8 mouse cellular contexts compared by ENCODE assay signal in the genomic region with DNA sequence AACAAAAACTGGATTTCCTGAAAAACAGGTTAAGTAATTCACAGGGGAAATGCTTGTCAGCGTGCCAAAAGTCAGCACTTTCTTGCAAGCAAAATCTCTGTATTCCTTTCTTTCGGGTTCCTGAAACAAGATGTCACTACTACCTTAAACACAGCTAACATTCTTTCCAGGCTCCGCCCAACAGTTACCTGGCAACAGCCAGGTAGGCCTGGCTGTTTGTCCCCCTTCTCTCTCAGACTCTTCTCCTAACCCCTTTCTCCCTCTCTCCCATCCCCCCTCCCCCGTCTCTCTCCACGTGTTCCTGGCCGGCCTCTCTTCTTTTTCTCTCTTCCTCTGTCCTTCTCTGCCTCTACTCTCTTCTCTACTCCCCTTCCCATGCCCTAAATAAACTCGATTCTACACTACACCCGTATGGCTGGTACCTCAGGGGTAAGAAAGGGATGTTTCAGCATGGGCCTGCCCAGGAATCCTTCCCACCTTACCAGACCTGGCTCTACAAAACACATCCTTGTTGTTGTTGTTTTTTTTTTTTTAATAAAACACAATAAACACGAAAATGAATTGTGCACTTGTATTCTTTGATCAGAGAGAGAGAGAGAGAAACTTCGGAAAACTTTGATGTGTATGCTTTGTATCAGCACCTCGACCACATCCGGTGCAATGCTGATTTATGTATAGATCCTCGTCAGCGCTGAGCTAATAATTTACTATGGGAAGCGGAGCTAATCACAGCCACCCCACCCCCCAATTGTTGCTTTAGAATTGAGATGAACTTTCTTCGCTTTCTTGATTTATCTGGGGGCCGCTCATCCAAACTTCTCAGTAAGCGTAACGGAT. TPM values are rescaled to one million over a fixed set of nuclear protein-coding genes. Genes with fewer than 3 reads are reported as not detected.
A peak's percentile ranks its signal among the peaks of the same experiment; 100 is the strongest.
DNase-seq lines count a peak whose midpoint lies in the region; ATAC-seq and TF ChIP-seq lines count a peak whose summit lies in the region.

No protein-coding gene starts in this region.

- intact Hi-C loops in left cerebral cortex, adult 2 months (cut with DNase I), result no loop called here

- no peak for TF ChIP-seq POLR2A in spleen, adult 2 months (IDR thresholded peaks at IDR 0.05; ENCODE audit: low read depth, low read length)

- DNase-seq in left cerebral cortex, adult 2 months (ENCODE audit: extremely low spot score in 1 of 2, low spot score in 2 of 2), result no peak
- no peak for DNase-seq in left cerebral cortex, adult 18-20 months (ENCODE audit: low spot score in 2 of 2)
- DNase-seq in embryo, embryonic 11.5 days (ENCODE audit: low read depth, low spot score), result peak; percentile 37
- peak; percentile 44 for DNase-seq in lung, postnatal 14 days
- peak; percentile 39 to 59 for DNase-seq in spleen, adult 2 months (ENCODE audit: low read depth in 1 of 2, low spot score in 2 of 2)
- no peak for DNase-seq in frontal cortex, postnatal 14 days (ENCODE audit: low spot score in 2 of 2)

- ATAC-seq in heart, embryonic 12.5 days (ENCODE audit: insufficient number of reproducible peaks, low FRiP score), result no peak
- ATAC-seq in kidney, embryonic 14.5 days (ENCODE audit: low FRiP score, low TSS enrichment), result no peak

- peaks cover 14% of the 10 kb centered on the region for H3K4me1 ChIP-seq in heart, embryonic 12.5 days (replicated peaks)
- H3K4me1 ChIP-seq in kidney, embryonic 14.5 days (ENCODE audit: control insufficient read depth, insufficient read depth, low read length), result peaks cover 12% of the 10 kb centered on the region
- H3K4me1 ChIP-seq in spleen, adult 2 months (ENCODE audit: control insufficient read depth, insufficient read depth, insufficient read length), result peaks cover 11% of the 10 kb centered on the region

- no peak for TF ChIP-seq CTCF in left cerebral cortex, adult 2 months (IDR thresholded peaks at IDR 0.05)
- TF ChIP-seq CTCF in spleen, adult 2 months (IDR thresholded peaks at IDR 0.05; ENCODE audit: extremely low read depth, insufficient read depth, insufficient read length, insufficient replicate concordance), result no peak

- 11% methylated on average over 19 of the region's 19 CpGs for WGBS in heart, embryonic 12.5 days
- WGBS in kidney, embryonic 14.5 days, result 5% methylated on average over 19 of the region's 19 CpGs
- 12% methylated on average over 19 of the region's 19 CpGs for WGBS in spleen, adult 2 months

- H3K36me3 ChIP-seq in heart, embryonic 12.5 days, result no peaks in the 10 kb centered on the region
- H3K36me3 ChIP-seq in kidney, embryonic 14.5 days (ENCODE audit: control insufficient read depth, insufficient read depth, low read length), result peaks cover 3% of the 10 kb centered on the region
- no peaks in the 10 kb centered on the region for H3K36me3 ChIP-seq in spleen, adult 2 months (ENCODE audit: control insufficient read depth, insufficient read depth, low read length)

- H3K9me3 ChIP-seq in heart, embryonic 12.5 days (replicated peaks), result no peaks in the 10 kb centered on the region
- H3K9me3 ChIP-seq in kidney, embryonic 14.5 days (ENCODE audit: control insufficient read depth, low read length), result no peaks in the 10 kb centered on the region

- no peaks in the 10 kb centered on the region for H3K27me3 ChIP-seq in heart, embryonic 12.5 days (replicated peaks)
- no peaks in the 10 kb centered on the region for H3K27me3 ChIP-seq in kidney, embryonic 14.5 days (ENCODE audit: control insufficient read depth, insufficient read depth, low read length)
- H3K27me3 ChIP-seq in spleen, adult 2 months (ENCODE audit: control insufficient read depth, insufficient read depth, low read length), result no peaks in the 10 kb centered on the region

- H3K4me3 ChIP-seq in left cerebral cortex, adult 2 months, result peak overlapping the region; percentile 87
- H3K4me3 ChIP-seq in heart, embryonic 12.5 days, result peak overlapping the region; percentile 90
- H3K4me3 ChIP-seq in kidney, embryonic 14.5 days (ENCODE audit: low read length), result peak overlapping the region; percentile 99
- H3K4me3 ChIP-seq in spleen, adult 2 months (ENCODE audit: extremely low read depth, insufficient read depth, insufficient read length), result peak overlapping the region; percentile 81

- H3K9ac ChIP-seq in heart, embryonic 12.5 days, result peak overlapping the region; percentile 100
- peak overlapping the region; percentile 99 for H3K9ac ChIP-seq in kidney, embryonic 14.5 days (ENCODE audit: low read depth, low read length)

- peak overlapping the region; percentile 84 for H3K4me2 ChIP-seq in heart, embryonic 12.5 days
- H3K4me2 ChIP-seq in kidney, embryonic 14.5 days (replicated peaks; ENCODE audit: low read depth, low read length), result peak overlapping the region; percentile 66

- H3K27ac ChIP-seq in left cerebral cortex, adult 2 months, result peak overlapping the region; percentile 95
- H3K27ac ChIP-seq in heart, embryonic 12.5 days (ENCODE audit: poor library complexity, severe bottlenecking), result peak overlapping the region; percentile 99
- peak overlapping the region; percentile 99 for H3K27ac ChIP-seq in kidney, embryonic 14.5 days (ENCODE audit: low read depth, low read length)
- H3K27ac ChIP-seq in spleen, adult 2 months (ENCODE audit: insufficient read depth, low read length), result peak overlapping the region; percentile 92

RNA-seq across cellular contexts. Expression of a gene that starts 0.9 kb away (rescaled TPM):
- 100 to 1,000 TPM; 109 to 124 TPM for total RNA-seq in left cerebral cortex, adult 2 months (2021)
- 100 to 1,000 TPM; 110 to 117 TPM for total RNA-seq in left cerebral cortex, adult 18-20 months (2021)
- polyA plus RNA-seq in heart, embryonic 12.5 days (2016; fragmentation: Nextera tagmentation; extraction: Ambion mirVana), result 76.5 and 81.3 TPM in 2 replicates
- 55.7 and 93.9 TPM in 2 replicates for polyA plus RNA-seq in kidney, embryonic 14.5 days (2014; fragmentation: Nextera tagmentation; extraction: Ambion mirVana)
- 14.2 and 16.7 TPM in 2 replicates for polyA plus RNA-seq in spleen, adult 2 months (2012; rRNA removed)

Comparison
In these comparisons a context has a peak if more than half of its experiments do, and no peak if none do; other contexts are left out.
1. DNase-seq: peak in embryo, embryonic 11.5 days (single experiment), lung, postnatal 14 days (single experiment) and spleen, adult 2 months (2 of 2); none in left cerebral cortex, adult 2 months (0 of 2), left cerebral cortex, adult 18-20 months (0 of 2) and frontal cortex, postnatal 14 days (0 of 2).
2. Peak in every context shown above with its lines, with median percentiles within 50 percentile points of each other: H3K27ac ChIP-seq and H3K4me3 ChIP-seq.